Mouse (Mus musculus) gastrocnemius, postnatal 14 days (tissue): ENCODE measurements around the gene Npw. TPM values are rescaled to one million over a fixed set of nuclear protein-coding genes. Genes with fewer than 3 reads are reported as not detected.

Experiments
- DNase-seq: peaks from one replicate; pipeline ENCODE4 v3.0.0; 2021; ENCODE audit warnings: mixed read lengths
- intact Hi-C: fragments of 180-260 bp; cut with DNase I; formaldehyde crosslinking; loops from one replicate; pipeline ENCODE4 v1.15.1; 2025; ENCODE audit warnings: low total_unique reads
- long read RNA-seq, 2 experiments: library from polyadenylated mRNA; stranded (forward); transcript quantifications; one replicate each; pipeline ENCODE4 v2.0.0; 2021
- total RNA-seq, 2 experiments: library from RNA; stranded (reverse); gene quantifications; 2 replicates each; pipeline ENCODE4 v1.2.3; 2021

Npw gene
- total RNA-seq, result not detected
- long read RNA-seq, experiment 1, result 0 reads
- long read RNA-seq, experiment 2, result 0 reads

DNA sequence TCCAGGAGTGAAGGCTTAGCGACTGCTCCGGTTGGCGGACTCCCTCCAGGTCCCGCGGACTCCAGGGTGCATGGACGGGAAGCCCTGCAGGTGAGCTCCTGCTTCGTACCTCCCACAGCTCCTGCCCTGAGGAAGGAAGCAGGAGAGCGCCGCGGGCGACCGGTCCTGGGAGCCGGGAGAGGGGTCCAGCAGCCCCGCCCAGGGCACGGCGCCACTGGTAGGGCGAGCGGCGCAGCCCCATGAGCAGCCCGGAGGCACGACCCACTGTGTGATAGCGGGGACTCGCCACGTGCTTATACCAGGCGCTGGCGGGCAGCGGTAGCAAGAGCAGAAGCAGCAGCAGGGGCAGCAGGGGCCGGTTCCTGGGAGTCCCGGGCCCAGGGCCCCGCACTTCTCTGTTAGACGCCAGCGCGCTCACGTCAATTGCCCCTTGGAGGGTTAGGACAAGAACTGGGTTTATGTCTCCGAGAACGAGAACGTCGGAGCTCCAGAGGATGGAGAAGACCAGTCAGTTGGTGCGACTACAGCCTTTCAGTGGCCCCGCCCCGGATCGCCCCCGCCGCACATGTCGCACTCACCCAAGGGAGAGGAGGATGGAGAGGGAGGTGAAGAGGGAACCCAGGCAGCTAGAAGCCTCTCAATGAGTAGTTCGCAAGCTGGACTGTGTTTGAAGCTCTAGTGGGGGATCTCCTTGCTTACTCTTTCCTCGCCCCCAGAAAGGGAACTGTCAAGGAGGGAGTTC, at the start of gene Npw:
Gene Npw, minus strand, starts transcription at position 441 of the 742 bp plus-strand sequence.
- DNase-seq, result no peak
- intact Hi-C loops, result no loop called here

DNA sequence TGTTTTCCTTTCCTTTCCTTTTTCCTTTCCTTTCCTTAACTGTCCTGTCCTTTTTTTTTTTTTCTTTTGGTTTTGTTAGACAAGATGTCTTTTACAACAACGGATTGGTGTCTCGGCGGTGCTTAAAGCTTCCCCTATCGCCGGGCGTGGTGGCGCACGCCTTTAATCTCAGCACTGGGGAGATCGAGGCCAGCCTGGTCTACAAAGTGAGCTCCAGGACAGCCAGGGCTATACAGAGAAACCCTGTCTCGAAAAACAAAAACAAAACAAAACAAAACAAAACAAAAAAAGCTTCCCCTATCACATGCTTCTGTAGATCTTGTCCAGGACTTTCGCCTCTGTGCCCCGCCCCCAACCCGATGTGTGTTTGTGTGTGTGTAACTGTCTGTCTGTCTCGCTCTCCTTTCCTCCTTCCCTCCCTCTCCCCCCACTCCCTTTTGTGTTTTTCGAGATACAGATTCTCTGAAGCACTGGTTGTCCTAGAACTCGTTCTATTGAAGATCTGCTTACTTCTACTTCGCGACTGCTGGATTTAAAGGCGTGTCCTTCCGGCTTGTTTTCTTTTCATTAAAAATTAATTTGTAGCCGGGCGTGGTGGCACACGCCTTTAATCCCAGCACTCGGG, 49.7 kb upstream of the Npw start:
- intact Hi-C loops, result no loop called here
- no peak for DNase-seq

DNA sequence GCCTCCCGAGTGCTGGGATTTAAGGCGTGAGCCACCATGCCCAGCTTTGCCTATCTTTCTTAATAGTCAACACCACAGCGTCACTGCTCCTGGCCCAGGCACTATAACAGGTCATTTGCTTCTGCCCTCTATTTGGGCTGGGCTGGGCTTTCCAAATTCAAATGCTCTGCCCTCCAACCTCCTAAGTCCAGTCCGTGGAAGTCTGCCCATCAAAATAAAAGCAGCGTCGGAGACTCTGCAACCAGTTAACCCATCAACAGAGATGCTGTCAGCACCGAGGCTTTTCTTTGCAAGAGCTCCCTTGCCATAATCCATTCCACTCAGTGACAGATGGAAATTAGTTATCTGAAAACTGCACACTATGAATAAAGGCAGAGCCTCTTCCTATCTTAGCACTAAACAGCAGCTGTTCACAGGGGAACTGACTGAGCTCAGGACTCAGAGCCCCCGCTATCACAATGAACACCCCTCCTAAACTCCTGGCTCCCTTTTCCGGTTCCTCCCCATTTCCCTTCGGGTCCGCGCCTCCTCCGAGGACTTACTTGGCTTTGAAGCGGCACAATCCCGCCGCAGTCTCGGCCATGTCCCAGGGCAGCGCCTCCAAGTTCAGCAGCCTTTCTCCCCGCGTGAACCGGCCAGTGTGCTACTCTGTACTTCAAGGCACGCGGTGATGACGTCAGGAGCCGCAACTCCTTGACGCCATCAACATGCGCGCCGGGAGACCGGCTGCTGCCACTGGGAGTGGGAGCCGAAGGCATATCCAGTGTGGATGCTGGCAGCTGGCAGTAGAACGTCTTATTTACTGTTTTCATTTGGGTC, 48.9 kb upstream of the Npw start, which contains the start of gene Tbl3:
Gene Tbl3, minus strand, starts transcription at position 679 of the 819 bp plus-strand sequence.
- intact Hi-C loops, result no loop called here
- DNase-seq, result peak; percentile 92

DNA sequence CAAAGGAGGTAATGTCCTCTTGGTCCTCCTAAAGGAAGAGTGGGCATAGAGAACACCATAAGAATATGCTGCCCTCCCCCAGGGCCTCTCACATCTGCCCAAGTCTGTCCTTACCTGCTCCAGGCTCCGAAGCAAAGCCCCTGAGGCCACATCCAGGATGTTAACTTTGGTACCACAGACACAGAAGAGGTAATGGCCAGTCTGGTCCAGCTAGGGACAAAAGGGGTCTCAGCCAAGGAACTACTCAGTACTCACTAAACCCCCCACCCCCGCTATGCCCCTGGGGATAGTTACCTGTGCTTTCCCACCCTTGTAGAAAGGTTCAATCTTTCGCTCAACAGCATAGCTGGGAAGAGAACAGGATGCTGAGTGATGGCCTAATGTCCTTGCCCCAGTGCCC, 47.6 kb upstream of the Npw start:
- intact Hi-C loops, result no loop called here
- DNase-seq, result no peak

DNA sequence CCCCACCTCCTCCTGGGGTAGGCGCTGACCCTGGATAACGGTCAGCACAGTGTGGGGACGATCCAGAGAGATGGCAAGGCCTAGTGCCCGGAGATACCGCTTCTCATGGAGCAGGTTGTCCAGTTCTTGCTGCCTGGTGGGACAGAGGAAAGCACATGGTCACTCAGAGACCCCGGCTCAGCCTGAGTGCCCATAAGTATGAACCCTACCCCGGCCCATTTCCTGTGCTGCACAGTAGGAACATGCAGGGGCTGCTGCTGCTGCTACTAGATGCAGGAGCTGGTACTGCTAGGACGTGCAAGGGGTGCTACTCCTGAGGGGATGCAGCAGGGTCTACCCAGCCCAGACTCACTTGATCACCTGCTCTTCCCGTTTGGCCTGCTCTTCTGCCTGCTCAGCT, 43.0 kb upstream of the Npw start:
- intact Hi-C loops, result no loop called here

DNA sequence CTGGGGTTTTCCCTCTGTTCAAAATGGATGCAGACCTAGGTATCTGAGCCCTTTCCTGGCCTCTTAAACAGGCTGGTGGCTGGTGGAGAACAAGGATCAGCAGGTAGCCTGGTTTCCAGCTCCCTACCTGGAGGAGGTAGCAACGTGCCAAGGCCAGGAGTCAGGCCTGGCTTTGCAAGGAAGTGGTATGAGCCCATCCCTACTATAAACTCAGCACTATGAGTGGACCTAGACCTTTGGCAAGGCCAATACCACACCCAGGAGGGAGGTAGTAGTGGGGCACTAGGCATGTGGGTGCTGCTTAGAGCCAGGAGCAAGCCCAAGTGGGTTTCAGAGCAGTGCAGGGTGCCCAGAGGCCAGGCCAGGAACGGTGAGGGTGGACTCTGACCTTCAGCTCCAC, 41.2 kb upstream of the Npw start:
- intact Hi-C loops, result no loop called here

More for the DNA sequence above, 43.0 kb upstream of the Npw start:
- no peak for DNase-seq

DNA sequence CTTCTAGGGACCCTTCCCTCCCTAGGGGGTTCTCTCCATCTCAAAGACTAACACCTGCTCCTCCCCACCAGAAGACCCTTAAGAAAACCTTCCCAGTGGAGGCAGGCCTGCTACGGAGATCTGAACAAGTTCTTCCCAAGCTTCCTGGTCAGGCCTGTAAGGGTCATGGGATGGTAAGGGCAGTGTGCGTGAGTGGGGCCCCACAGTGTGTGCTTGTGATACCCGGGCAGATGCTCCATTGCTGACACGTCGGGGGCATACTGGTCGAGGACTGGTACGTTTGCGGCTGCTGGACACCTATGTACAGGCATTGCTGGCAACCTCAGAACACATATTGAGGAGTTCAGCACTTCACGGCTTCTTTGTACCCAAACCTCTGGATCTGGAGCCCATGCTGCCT, 40.5 kb upstream of the Npw start:
- no peak for DNase-seq
- intact Hi-C loops, result no loop called here

More for the DNA sequence above, 41.2 kb upstream of the Npw start:
- no peak for DNase-seq

DNA sequence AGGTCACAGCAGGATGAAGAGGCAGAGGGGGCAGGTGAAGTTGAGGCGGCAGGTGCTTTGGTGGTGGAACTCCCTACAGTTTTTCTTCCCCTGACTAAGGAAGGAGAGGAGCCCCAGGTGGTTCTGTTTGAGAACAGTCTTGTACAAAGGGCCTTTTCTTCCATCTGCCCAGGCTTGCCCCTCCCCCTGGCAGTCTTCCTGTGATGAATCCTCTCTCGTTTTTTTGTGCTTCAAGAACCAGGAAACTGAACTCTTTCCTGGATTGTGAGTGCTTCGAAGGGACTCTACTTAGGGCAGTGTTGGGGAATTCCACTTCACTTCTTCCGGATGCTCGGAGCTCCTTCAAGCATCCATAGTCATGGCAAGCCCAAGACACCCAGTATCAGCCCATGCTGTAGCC, 39.7 kb upstream of the Npw start:
- intact Hi-C loops, result no loop called here
- no peak for DNase-seq

DNA sequence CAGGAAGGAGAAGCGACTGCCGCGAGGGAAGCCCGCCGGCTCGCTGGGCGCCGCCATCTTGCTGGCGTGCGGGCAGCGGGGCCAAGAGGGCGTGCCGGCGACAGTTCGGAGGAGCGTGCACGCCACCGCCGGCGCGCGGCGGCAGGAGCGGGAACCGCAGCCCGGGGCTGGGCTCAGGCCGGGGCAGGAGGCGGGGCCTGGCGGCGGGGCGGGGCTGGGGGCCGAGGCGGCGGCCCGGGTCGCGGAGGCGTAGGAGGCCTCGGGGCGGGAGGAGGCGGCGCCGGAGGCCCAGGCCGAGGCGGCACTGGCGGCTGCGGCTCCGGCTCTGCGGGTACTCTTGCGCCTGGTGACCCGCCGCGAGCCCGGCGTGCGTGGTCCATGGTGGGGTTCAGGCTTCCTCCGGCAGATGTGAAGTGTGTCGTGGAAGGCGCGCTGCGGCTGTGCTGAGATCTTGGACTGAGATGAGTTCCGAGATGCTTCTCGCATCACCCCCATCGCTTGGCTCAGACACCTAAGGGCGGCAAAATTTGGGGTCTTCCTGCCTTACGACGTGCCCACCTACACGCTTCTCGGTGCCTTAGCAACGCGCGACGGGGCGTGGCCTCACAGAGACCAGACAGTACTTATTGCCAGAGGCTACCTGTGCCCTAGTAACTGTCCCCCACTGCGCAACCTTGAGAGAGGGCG, 37.9 kb upstream of the Npw start, which contains the start of the genes Gfer and Noxo1:
Gene Gfer, minus strand, starts transcription at position 146 of the 687 bp plus-strand sequence.
Gene Noxo1, plus strand, starts transcription at position 224 of the 687 bp plus-strand sequence.
- intact Hi-C loops, result no loop called here

DNA sequence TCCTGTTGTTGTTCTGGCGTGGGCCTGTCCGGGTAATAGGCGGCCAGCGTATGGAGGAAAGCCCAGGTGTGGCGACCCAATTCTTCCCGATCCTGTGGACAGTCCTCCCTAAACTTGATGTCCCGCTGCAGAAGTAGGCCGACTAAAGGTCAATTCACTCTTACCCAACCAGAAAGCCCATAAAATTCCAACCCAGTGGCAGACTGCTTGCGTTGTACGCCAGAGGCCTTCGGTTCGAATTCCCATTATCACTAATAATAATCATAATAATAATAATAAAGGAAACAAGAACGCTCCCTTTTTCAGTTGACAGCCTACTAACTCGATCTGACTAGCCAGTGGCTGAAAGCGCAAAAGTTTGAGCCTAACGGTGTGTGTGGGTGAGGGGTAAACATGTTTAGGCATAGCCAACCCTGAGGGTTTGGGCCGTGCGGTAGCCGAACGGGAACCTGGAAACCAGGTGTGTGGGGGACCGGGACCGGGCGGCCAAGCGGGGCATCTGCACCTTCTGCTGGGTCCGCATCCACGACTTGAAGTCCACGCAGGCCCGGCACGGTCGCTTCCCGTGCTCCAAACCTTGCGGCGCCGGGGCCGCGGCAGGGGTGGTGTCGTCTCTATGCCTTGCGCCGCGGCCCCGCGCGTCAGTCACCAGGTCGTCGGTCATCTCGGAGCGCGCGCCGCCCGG, 37.2 kb upstream of the Npw start:
- intact Hi-C loops, result no loop called here

More for the DNA sequence above, 37.9 kb upstream of the Npw start, which contains the start of the genes Gfer and Noxo1:
- DNase-seq, result peak; percentile 92

DNA sequence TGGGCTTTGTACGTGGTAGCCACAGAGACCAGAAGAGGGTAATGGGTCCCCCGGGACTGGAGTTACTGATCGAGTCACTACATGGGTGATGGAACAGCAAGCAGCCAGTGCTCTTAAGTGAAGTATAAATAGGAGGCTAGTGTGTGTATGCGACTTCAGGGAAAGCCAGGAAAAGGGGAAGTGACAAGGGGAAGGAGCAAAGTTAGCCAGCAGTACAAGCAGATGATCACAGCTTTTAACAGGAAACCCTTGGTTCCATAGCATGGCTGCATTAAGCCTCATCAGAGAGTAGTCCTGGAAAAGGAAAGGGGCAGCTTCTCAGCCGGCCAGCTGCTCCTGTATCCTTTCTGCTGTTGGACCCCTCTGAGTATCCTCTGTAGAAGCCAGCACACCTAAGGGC, 34.1 kb upstream of the Npw start:
- DNase-seq, result no peak
- intact Hi-C loops, result no loop called here

More for the DNA sequence above, 37.2 kb upstream of the Npw start:
- DNase-seq, result no peak

DNA sequence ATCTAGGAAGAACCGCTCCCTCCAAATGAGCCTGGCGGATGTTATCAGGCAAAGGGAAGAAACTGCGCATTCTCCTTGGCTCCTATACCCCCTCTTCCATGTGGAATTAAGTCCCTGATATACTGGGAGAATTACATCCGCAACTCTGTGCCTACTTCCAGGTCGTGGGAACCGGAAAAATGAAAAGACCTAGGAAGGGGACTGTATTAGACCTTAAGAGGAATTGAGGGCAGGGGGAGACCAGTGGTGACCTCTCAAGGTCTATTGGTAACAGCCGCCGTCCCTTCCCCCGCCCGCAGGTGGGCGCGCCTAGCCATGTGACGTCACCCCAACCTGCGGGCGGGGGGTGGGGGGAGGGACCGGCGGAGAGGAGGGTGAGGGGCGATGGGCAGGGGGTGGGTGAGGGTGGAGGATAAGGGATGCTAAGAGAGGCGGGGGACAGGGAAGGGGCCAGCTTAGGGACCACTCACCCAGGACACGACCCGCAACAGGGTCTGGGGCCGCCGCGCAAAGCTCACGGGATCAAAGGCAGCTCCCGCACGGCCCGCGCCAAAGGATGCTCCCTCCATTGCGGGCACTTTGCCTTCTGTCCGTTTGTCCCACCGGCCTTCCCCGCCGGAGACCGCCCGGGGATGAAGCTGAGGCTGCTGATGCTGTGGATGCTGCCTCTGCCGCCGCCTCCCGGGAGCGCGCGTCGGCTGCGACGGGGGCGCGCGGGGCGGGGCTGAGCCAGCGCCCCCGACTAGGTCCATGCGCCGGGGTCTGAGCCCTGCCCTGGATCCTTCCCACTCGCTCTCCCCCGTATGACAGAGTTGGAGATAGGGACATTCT, 31.2 kb upstream of the Npw start, which contains the start of gene Syngr3:
Gene Syngr3, minus strand, starts transcription at position 705 of the 831 bp plus-strand sequence.
- no peak for DNase-seq
- intact Hi-C loops, result no loop called here

DNA sequence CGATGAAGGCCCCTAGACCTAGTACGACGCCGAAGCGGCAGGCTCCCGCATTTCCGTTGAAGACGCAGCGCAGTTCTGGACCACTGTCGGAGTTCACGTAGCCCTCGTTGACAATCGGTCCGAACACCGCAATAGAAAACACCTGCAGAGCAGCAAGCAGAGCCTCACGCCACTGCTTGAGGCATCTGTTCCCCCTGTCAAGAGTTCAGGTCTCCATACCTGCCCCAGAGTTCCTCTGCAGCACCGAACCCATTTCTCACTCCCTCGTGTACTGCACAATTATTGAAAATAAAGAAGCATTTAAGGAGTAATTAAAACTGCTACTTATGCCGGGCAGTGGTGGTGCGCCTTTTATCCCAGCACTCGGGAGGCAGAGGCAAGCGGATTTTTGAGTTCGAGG, 29.3 kb upstream of the Npw start:
- intact Hi-C loops, result no loop called here
- no peak for DNase-seq

DNA sequence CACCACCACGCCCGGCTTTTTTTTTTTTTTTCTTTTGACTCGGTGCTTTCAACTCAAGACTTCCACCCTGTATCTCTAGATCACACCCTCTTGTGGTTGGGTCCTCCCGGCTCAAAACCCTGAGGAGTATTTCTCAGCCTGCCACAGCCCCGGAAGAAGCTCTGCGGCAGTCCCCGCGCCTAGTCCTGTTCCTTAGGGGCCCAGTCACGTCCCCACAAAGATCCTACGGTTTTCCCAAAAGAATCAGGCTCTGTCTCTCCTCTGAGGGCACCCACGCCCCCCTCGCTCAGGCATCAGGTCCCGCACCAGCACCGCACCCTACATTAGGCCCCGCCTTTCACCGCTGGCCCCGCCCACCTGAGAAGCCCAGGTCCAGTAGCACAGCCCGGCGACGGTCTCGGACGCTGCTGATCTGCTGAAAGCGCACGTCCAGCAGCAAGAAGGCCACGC, 28.9 kb upstream of the Npw start:
- no peak for DNase-seq
- intact Hi-C loops, result no loop called here

DNA sequence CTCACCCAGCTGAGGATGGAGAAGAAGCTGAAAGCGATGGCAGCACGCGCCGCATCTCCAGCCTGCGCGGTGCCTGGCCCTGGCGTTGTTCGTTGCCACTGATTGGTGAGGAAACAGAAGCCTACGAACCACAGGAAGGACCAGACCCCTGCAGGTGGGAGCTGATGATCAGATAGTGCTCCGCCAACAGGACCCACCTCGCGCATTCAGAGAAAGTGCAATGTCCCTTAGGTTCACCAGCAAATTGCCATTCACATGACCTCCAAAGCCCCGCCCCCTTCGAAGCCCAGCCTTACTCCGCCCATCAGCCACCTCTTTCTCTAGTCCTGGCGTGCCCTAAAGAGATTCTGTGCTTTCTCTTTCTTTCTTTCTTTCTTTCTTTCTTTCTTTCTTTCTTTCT, 28.3 kb upstream of the Npw start:
- DNase-seq, result no peak
- intact Hi-C loops, result no loop called here

DNA sequence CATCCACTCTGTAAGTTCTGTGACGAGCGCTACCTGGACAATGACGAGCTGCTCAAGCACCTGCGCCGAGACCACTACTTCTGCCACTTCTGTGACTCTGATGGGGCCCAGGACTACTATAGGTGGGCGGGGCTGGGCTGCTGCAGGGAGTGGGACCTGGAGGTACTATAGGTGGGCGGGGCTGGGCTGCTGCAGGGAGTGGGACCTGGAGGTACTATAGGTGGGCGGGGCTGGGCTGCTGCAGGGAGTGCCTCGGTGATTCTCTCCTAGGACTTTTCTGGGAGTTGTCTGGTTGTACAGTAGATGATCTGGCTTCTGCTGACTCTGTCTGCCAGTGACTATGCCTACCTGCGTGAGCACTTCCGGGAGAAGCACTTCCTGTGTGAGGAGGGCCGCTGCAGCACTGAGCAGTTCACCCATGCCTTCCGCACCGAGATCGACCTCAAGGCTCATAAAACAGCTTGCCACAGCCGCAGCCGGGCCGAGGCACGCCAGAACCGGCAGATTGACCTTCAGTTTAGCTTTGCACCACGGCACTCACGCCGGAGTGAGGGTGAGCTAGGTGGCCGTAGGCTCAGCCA, 19.3 kb upstream of the Npw start:
- intact Hi-C loops, result no loop called here
- DNase-seq, result no peak

DNA sequence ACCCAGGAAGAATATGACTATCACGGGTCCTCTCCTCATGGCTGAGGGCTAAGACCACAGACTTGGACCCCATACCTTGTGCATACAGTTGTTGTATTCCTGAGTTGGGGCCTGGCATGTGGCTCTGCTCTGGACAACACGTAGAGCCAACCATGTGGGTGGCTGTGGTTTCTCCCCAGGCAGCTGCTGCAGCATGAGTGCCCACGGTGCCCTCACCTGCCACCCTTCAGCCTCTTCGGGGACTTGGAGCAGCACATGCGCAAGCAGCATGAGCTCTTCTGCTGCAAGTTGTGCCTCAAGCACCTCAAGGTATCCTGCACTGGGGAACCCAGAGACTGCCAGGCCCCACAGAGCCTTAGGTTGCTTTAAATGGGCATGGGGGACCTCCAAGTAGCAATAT, 18.6 kb upstream of the Npw start:
- intact Hi-C loops, result no loop called here
- DNase-seq, result no peak

DNA sequence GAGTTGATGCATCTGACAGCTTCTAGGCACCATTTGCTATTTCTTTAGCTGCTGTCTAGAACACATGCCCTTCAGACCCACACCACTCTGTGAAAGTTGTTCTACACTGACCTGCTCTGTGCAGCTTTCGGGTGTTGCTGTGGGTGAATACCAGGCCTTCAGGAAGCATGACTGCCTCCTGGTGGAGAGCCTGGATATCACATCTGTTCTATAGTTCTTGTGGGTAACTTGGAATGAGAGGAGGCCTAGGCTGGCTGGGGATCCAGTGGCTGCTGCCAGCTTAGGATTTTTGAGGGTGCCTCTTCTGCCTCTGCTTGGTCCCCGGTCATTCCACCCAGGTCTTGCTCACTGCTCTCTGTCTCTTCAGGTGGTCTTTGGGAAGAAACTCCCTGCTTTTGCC, 17.9 kb upstream of the Npw start:
- DNase-seq, result peak; percentile 62
- intact Hi-C loops, result no loop called here
